Mouse (Mus musculus) myocyte (in vitro differentiated cells): ENCODE data around the gene Ankle2.

Source experiments
- CEBPB ChIP-seq: IDR thresholded peaks from 2 replicates; pipeline ENCODE4 v1.6.1; 2011; ENCODE audit warnings: mild to moderate bottlenecking, moderate library complexity; ENCODE audit not compliant: poor library complexity, insufficient read depth, severe bottlenecking
- MYOG ChIP-seq, 3 experiments: IDR thresholded peaks; one replicate each; pipeline ENCODE4 v1.6.1; 2011; ENCODE audit warnings: control low read depth in 2 of 3, low read depth in 2 of 3, mild to moderate bottlenecking in 2 of 3; ENCODE audit not compliant: insufficient read length in 2 of 3, control insufficient read depth in 1 of 3, insufficient read depth in 1 of 3
- POLR2A ChIP-seq: IDR thresholded peaks from one replicate; pipeline ENCODE4 v1.6.1; 2011; ENCODE audit warnings: low read depth, mild to moderate bottlenecking, control low read depth, moderate library complexity; ENCODE audit not compliant: insufficient read length
- SRF ChIP-seq: IDR thresholded peaks from one replicate; pipeline ENCODE4 v1.6.1; 2011; ENCODE audit warnings: low read depth; ENCODE audit not compliant: control insufficient read depth, insufficient read length
- TCF12 ChIP-seq: IDR thresholded peaks from one replicate; pipeline ENCODE4 v1.6.1; 2011; ENCODE audit warnings: mild to moderate bottlenecking, control low read depth; ENCODE audit not compliant: poor library complexity, insufficient read depth, severe bottlenecking
- USF1 ChIP-seq: IDR thresholded peaks from one replicate; pipeline ENCODE4 v1.6.1; 2011; ENCODE audit warnings: low read depth, mild to moderate bottlenecking, control low read depth, moderate library complexity

DNA sequence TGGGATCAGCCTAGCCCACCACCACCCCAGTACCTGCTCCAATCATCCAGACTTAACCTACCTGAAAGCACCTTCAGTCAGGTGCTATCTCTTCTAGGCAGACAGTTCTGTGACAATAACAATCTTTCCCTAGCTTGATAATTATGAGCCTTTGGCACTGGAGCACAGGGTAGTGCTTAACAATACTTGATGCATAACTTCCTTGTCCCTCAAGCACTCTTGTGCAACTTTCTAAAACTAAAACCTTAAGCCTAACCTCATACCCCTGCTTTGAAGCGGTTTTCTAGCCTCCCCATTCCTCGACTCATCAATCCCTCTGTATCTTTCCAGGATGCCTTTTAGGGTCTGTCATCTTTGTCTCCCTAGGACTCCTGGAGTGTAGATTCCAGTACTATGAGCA is 44.0 kb downstream of the Ankle2 start:
- TF ChIP-seq POLR2A (no peak), MYOG (IDR thresholded peaks at IDR 0.05; ENCODE audit: control insufficient read depth in 1 of 3, insufficient read depth in 1 of 3, insufficient read length in 2 of 3, low read depth in 2 of 3) (no peak), TCF12 (no peak), USF1 (no peak), CEBPB (no peak), SRF (no peak)
